Mouse (Mus musculus): ENCODE measurements around the gene Nipsnap3a.

GRCm38 (mm10) chr4:52949005-52949404, 40.1 kb upstream of the Nipsnap3a start:
- no peak for TF ChIP-seq CTCF (IDR thresholded peaks at IDR 0.05; ENCODE audit: control insufficient read depth, insufficient read depth, insufficient replicate concordance, low read depth, low read length)
- TF ChIP-seq POLR2A (IDR thresholded peaks at IDR 0.05; ENCODE audit: control insufficient read depth, low read depth, low read length), result no peak

Data from testis, adult 2 months (tissue).